Mouse (Mus musculus): ENCODE data around the gene Kcng4.

Gene Kcng4

DNA sequence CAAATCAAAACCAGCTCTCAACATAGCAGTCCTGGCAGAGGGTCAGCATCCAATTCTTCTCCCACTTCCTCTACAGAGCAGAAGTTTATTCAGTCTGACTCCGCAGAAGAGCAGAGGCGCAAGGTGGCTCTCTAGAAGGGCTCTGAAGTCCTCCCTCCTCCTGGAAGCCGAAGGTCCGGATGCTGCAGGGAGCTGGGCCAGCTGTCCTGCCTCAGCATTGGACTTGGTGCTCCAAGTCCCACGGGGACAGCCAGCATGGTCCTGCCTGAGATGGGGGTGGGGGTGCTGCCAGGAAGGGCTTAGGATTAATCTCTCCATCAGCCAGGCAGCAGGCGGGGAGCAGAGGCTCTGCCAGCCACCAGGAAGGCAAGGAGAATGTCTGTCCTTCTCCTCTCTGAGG is at the start of gene Kcng4:
TSS of gene Kcng4 (minus strand) at position 303 of the 400 bp plus-strand sequence.
- no peak for DNase-seq (ENCODE audit: low spot score in 2 of 2)

DNA sequence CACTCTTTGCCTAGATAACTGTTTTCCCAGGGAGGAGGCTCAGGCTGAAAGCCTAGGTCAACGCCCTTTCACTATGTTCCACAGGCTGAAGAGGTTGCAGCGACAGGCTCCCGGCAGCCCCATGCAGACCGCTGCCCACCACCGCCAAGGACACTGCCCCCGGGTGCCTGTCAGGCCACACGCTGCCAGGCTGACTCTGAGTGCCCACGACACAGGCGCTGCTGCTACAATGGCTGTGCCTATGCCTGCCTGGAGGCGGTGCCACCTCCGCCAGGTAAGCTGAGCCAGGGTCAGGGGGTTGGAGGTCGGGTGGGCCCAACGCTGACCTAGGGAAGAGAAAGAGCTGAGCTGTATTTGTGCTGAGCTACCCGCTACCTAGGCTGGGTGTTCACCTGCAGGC is 43.7 kb upstream of the Kcng4 start:
- no peak for DNase-seq (ENCODE audit: low spot score in 2 of 2)

DNA sequence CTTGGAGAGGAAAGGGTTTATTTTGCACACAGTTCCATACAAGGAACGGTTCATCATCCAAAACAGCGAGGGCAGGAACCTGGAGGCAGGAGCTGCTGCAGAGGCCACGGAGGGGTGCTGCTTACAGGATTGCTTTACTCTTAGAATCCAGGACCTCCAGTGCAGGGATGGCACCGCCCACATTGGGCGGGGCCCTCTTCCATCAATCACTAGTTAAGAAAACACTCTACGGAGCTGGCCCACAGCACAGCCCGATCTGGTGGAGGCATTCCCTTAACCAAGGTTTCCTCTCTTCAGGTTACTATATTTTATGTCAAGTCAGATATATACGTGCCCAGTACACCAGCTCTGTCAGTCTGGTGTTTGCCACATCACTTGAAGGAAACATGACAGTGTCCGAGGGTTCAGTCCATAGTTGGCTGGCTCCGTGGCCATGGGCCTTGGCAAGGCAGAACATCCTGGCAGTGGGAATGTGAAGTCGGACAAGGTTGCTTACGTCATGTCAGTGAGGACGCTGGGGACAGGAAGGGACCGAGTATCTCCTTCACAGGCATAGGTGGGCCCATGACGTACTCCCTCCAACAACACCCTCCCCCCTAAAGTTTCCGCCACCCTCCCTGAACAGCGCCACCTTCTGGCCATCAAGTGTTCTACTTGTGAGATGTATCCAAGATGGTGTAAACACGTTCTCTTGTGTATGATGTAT is 42.8 kb upstream of the Kcng4 start:
- DNase-seq (ENCODE audit: low spot score in 2 of 2), result peak in 1 of 2 experiments; percentile 55

DNA sequence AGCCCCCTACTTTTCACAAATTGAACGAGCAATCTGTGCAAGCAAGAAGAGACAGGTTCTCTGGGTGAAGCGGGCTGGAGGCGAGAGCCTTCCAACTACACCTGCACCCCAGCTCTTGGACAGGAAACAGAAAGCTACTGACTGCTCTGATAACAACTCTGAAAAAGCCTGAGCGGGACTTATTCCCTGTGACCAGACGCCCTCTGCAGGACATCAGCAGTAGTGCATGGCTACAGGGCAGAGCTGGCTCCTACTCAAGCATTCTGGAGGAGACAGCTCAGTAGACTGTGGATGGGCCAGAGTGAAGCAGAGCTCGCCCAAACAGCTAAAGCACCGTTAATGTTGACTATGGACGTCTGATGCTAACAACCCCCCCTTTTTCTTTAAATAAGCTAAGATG is 40.9 kb upstream of the Kcng4 start:
- peak; percentile 68 to 85 for DNase-seq (ENCODE audit: low spot score in 2 of 2)

DNA sequence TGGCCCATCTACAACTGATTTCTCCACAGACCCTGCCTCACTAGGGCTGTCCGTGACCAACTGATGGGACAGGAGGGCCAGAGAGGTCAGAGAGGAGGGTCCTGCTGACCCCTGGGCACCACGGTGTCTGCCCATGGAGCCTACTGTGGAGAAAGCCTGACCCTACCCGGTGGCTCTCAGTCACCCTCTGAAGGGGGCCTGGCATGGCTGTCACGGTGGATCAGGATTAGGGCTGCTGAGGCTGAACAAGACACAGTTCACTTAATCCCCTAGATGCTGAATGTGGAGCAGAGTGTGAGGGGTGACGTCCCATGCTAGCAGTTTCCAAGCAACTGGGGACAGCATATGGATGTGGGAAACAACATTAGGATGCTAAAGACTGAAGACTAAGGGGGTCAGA is 40.0 kb upstream of the Kcng4 start:
- DNase-seq (ENCODE audit: low spot score in 2 of 2), result no peak

DNA sequence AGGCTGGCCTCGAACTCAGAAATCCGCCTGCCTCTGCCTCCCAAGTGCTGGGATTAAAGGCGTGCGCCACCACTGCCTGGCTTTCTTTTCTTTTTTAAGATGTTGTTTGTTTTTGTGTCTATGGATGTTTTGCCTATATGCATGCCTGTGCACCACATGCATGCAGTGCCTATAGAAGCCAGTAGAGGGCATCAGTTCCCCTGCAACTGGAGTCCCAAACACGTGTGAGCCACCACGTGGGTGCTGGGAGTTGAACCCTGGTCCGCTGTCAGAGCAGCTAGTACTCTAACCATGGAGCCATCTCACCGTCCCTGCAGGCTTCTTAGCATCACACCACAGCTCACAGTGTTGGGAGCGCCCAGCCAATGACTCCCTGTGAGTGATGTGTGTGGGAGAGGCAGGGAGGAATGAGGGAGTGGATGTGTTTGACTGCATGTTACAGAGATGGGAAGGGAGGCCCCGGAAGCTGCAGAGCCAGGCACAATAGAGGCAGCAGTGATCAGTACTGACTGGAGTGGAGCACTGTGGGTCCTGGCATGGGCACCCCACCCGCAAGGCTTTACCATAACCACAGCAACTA is 38.6 kb upstream of the Kcng4 start:
- DNase-seq (ENCODE audit: low spot score in 2 of 2), result no peak

DNA sequence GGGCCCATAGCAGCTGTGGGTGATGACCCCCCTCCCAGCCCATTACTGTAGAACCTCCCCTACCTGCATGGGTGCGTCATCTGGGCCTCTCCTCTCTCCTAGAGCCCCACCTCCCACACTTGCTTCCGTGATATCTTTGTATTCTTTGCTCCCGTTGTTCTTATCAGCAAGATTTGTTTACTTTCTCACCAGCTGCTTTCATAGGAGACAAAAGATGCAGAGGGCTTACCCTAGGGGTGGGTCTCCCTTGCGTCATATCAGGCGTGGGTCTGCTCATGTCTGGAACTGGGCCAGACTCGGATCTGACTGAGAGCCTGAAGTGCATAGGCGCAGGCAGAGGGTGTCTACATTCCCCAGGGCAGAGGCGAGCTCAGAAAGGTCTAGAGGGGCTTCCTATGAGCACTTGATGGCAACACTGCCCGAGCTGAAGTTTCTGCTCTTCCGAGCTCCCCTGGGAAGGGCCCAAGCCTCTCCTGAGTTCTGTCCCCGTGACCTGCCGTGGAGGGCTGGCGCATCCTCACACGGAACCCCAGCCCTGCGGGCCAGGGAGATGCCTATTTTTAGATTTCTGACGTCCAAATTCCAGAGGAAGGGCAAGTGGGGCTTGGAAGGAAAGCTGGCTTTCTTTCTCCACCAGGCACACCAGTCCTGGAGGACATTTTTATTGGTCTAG is 35.1 kb upstream of the Kcng4 start:
- DNase-seq (ENCODE audit: low spot score in 2 of 2), result no peak

DNA sequence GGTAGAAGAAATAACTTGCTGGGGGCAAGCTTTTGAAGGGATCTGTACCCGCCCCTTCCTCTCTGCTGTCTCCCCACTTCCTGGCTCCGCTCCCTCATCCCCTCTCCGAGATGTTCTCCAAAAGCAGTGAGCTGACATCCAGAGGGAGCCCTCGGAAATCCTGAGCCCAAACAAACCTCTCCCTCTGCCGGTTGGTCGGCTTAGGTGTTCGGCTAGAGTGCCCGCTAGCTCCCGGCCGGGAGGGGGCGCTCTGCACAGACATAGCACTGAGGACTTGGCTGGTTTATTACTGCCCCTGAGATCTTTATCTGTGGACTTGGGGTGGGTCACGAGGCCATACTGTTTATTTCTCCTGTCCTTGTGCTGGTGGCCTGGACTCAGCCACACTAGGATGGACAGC is 33.8 kb upstream of the Kcng4 start:
- peak in 1 of 2 experiments; percentile 53 for DNase-seq (ENCODE audit: low spot score in 2 of 2)

DNA sequence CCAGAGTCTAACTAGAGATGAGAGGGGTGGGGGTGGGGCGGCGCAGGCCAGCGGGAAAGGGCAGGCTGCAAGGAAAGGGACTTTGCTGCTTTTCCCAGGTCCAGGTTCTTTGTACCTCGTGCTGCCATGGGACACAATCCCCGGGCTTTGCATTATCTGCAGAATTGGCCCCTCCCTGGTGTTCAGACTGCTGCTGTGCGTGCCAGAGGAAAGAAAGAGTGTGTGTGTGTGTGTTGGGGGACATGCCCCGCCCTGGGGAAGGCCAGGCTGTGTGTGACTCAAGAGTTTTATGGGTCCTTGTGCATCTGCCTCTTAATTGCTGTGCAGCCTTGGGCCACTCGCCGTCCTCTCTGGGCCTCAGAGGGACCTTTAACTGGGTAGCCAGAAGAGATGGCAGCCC is 33.0 kb upstream of the Kcng4 start:
- no peak for DNase-seq (ENCODE audit: low spot score in 2 of 2)

DNA sequence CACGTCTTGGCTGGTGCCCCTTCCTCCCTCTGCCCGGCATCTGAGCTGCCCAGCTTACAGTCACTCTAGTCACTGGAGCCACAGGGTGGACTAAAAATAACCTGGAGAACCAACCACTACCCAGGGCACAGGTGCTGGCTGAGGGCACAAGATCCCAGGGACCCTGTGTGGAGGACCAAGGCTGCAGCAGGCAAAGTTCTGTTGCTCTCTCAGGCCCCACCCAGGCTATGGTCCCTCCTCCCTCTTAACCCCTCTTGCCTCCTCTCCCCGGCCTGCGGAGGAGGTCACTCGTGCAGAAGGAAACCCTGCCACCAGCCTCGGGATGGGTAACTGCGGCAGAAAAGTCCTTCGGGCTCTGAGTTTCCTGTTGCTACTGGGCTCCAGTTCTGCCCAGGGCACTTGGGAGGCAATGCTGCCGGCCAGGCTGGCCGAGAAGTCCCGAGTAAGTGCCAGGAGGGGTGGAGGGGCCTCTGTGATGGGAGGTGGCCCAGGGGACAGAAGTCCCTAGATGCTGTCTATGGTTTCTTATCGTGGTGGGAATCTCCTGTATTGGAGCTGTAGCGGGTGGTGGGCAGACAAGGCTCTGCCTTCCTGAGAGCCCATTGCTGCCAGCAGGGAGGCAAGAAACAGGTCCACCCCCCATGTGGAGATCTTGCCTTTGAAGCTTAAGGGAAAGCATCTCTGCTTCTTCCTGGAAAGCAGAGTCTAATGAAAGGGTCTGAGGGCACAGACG is 30.9 kb upstream of the Kcng4 start, which contains the start of gene Wfdc1:
TSS of gene Wfdc1 (plus strand) at position 147 of the 733 bp plus-strand sequence.
- DNase-seq (ENCODE audit: low spot score in 2 of 2), result no peak

DNA sequence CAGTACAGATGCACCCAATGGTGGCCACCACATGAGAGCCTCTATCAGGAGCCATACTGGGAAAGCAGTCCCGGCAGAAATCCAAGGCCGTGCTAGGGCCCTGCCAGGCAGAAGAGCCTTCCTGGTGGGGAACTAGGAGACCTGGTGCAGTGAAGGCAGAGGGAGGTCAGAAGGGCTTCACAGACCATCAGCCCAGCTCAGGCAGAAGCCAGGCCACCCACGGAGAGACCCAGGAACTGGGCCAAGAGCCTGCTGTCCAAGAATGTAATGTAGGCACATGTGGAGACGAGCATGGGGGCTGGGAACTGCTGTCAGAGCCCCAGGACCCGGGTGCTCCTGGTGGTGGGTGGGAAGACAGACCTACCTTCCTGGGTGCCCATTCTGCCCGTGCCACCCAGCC is 29.8 kb upstream of the Kcng4 start:
- DNase-seq (ENCODE audit: low spot score in 2 of 2), result no peak

DNA sequence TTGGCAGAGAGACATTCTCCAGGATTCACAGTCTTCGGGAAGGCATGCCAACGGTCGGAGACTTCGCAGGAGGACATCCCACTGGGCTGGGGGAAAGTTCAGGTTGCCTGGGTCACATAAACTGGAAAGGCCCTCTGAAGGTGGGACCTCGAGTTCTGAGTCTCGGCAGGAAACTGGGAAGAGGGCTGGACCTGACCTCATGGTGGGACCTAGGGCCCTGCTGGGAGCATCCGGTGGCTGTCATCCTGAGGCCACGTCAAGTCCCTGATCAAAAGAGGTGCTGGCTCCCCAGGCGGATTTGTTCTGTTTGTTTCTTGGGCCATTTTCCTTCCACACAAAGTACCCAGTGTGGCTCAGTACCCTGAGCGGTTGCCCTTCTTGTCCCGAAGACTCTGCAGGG is 28.0 kb upstream of the Kcng4 start:
- no peak for DNase-seq (ENCODE audit: low spot score in 2 of 2)

DNA sequence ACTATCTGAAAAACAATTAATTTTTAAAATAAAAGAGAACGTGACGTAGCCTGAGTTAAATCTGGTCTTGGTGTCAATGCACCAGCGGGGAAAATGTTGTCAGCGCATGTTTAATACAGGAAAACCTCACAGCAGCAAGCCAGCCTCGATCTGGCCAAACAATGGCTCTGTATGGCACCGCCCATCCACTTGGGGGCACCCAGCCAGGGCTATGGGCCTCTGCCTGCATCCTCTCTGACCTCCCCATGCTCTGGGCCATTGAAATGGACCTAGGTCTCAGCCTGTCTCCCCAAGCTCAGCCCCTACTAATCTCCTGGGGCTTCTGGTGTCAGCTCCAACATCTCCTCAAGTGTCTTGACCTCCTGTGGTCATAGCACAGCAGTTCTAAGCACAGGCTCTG is 26.4 kb upstream of the Kcng4 start:
- no peak for DNase-seq (ENCODE audit: low spot score in 2 of 2)

DNA sequence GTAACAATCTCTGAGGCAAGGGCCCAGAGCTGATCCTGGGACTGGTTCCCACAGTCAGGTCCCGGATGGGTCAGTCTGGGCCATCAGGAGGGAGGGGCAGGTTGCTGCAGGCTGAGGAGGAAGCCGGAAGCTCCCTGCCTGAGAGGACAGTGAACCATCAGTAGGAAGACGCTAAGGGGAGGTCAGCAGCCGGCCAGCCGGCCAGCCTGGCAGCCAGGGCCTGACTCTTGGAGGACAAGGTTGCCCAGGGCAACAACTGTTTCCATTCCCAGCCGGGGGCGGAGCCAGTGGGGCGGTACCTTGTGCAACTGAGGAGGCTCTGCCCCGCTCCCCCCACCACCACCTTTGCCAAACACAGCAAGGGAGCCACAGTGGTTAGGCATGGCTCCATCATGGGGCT is 25.6 kb upstream of the Kcng4 start:
- DNase-seq (ENCODE audit: low spot score in 2 of 2), result no peak

DNA sequence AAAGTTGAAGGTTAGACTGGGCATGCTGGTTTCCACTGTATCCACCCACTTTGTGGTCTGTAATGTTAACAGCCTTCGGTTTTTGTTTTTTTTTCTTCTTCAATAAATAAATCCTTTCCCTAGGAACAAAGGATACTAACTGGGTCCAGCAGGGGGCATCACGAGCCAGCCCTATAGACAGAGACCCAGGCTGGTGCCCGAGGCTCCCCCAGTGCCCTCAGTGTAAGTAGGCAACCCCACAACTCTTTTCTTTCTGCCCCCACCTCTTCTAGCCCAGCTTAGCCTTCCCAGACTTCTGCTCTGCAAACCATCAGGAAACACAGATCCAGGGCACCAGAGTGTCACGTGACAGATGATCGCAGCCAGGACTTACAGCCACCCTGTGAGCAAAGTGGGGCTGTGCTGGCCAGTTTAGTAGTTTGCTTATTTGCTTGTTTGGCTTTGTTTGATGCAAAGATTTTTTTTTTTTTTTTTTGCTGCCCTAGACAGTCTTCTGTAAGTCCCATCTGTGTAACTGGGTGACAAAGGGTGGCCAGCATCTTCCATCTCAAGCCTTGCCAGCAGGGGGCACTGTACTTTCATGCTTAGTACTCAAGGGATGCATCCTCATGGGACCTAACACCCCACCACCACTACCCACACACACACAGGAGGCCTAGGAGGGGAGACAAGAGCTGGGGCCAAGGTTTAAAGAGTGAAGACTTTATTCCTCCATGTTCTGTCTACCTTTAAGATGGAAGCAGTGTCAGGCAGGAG is 21.4 kb upstream of the Kcng4 start:
- peak in 1 of 2 experiments; percentile 42 for DNase-seq (ENCODE audit: low spot score in 2 of 2)

DNA sequence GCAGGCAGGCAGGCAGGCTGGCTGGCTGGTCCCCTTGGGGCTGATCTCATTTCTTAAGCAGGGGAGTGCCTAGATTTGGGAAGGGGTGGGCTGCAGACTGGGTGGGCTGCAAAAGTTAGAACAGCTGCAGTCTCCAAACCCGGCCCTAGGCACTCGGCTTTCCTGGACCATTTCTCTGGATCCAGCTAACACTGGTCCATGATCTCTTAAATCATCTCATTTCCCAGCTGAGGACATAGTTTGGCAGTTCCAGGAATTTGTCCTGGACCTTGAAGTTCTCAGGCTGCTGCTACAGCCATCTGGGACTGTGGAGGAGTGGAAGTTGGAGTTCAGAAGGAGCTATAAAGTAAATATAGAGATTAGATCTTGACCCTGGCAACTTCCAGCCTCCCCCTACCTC is 15.8 kb upstream of the Kcng4 start:
- no peak for DNase-seq (ENCODE audit: low spot score in 2 of 2)

DNA sequence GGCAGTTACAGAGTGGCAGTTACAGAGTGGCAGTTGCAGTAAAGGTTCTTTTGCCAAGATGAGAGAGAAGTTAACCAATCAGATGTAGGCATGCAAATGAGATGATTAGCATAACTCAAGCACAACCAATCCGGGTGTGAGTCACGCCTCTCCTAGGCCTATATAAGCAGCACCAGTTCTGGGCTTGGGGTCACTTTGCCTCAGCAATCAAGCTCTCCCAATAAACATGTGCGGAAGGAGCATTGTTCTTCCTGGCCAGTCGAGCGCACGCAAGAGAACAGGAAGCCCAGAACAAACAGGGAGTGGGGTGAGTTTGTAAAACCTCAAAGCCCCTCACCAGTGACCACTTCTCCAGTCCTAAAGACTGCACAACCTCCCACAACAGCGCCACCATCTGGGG is 11.4 kb upstream of the Kcng4 start:
- DNase-seq (ENCODE audit: low spot score in 2 of 2), result no peak

DNA sequence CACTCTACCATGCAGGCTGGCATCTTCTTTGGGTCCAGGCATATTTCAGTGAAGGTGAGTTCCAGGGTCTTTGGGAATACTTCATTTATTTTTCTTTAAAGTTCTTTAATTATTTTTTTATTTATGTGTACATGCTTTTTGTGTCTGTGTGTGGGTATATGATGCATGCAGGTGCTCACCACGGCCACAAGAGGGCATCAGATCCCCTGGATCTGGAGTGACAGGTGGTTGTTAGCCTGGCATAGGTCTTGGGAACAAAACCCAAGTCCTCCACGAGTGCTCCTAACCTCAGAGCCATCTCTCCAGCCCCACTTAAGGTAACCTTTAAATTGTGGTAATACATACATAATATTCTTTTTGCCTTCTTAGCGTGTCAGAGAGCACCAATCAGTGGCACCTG is 10.7 kb upstream of the Kcng4 start:
- DNase-seq (ENCODE audit: low spot score in 2 of 2), result no peak

DNA sequence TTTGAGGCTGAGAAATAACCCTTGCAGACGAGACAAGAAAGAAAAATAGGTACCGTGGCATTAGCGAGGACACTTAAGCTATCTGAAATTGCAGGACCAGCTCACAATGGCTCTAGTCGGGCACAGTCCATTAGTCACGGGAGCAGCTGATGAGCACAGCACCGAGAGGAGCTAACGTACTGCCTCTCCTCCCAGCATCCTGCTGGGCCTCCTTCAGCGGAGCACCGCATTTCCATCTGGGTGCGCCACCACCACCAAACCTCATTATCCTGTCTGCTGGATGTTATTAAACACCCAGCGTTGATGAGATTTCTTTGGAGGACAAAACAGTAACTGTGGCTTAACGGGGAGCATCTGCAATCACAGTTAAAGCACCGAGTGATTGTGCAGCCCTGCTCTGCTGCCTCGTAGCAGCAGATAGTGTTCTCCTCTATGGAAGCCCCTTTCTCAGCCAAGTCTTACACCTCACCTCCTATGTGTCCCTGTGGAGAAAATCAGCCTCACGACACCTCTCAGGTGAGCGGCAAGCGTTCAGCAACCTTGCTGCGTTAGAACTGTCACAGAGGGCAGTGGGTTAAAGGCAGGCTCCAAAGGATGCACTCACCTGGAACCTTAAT is 9.6 kb upstream of the Kcng4 start:
- DNase-seq (ENCODE audit: low spot score in 2 of 2), result no peak

DNA sequence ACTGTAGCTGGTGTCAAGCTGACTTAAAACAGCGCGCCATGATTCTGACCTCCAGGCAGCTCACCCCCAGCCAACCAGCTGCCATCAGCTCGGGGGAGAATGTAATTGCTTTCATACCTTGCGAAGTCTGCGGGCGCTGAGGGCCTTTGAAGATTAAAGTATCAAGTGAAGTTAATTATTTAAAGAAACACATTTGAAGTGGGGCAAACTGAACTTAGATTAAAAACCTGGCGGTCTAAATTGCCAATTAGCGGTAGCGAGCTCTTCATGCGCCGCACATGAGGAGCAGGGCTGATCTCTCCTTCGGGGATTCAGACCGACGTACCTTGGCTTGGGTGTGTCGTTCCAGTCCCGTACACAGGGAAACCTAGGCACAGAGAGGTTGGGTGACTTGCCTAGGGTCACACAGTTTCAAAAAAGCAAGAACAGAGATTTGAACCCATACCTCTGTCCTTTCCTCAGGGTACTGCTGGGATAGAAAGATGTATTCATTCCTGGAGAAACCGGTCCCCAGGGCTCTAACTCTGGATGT is 9.0 kb upstream of the Kcng4 start:
- DNase-seq (ENCODE audit: low spot score in 2 of 2), result no peak

DNA sequence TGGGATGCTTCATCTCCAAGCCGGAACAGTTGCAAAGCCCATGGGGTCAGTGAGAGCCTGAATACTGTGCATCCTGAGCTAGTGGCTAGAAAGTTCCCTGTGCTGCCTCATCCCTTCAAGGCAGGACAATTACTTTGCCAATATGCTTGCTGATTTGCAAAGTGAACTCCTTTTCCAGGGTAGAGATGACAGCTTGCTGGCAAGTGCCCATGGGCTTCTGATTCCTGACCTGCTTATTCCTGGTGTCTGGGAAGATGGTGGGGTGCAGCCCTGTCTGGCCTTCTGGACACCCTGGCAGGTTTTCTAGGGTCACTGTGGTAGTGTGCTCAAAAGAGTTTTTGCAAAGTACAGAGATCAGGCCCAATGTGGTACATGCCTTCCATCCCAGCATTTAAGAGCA is 7.5 kb upstream of the Kcng4 start:
- no peak for DNase-seq (ENCODE audit: low spot score in 2 of 2)

Measured in spleen, postnatal 10 days (tissue).